Mouse (Mus musculus) small intestine, adult 2 months (tissue): Measurements from ENCODE around the gene As3mt.

Experiments
- CTCF ChIP-seq: fragments of 200-500 bp; IDR thresholded peaks from 2 replicates; pipeline ENCODE4 v1.5.1; 2012; ENCODE audit warnings: low read depth, mild to moderate bottlenecking, control low read depth, inconsistent platforms, low read length, moderate library complexity, mixed read lengths; ENCODE audit not compliant: insufficient replicate concordance, insufficient read length; ENCODE audit errors: extremely low read depth
- POLR2A ChIP-seq: fragments of 200-500 bp; IDR thresholded peaks from 2 replicates; pipeline ENCODE4 v1.6.1; 2012; ENCODE audit warnings: low read depth, mild to moderate bottlenecking, control low read depth, inconsistent platforms, low read length, moderate library complexity

DNA sequence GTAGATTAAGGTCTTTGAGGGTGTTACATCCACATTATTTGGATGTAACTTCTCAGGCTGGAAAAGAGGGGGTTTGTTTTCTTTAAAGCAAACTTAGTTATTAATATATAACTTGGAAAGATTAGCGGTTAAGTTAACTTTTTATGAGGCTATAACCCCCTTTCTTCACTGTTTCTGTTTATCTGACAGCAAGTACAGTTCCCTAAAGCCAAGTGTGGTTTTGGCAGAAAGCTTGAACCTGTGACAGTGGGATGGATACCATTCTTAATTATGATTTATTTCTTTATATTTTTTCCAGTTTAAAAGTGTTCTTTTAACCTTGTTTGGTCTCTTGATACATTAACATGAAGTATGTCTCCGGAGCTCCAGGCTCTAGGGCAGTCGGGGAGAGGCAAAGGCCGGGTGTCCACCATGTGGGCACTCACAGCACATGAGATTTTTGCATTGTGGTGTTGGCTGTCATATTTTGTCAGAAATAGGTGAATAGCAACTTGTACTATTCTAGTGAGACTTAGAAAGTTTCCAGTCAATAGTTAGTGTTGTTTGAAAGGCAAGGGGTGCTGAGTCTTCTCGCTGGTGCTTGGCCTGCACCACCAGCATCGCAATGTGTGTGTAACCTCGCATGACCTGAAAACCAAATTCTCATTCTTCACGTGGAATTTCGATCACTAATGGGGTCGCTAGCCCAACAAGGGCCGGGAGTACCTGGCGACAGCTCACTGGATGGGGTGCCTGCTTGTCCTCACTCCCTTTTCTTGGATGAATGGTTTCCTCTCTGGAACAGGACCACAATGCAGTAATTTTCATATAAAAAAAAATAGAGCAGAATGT is 56.9 kb downstream of the As3mt start:
- no peak for TF ChIP-seq CTCF
- TF ChIP-seq POLR2A = no peak
